Mouse (Mus musculus) neural tube, embryonic 14.5 days (tissue): Measurements from ENCODE around the gene Prim2. TPM values are rescaled to one million over a fixed set of nuclear protein-coding genes. Genes with fewer than 3 reads are reported as not detected.

Experiments
- ATAC-seq: fragments of 200-750 bp; cut with Nextera tagmentation; 2 replicates; pipeline ENCODE4 v1.8.0; 2017; ENCODE audit warnings: low read depth, mild to moderate bottlenecking, moderate TSS enrichment, moderate library complexity
- H3K27ac ChIP-seq: fragments of 300-500 bp; sonication (generic); 2 replicates; pipeline ENCODE4 v1.5.1; 2014; ENCODE audit warnings: low read depth, mild to moderate bottlenecking, control low read depth, low read length, moderate library complexity, mixed read lengths
- H3K27me3 ChIP-seq: fragments of 300-500 bp; sonication (generic); 2 replicates; pipeline ENCODE4 v1.6.1; 2014; ENCODE audit warnings: low read length; ENCODE audit not compliant: control insufficient read depth, insufficient read depth
- H3K36me3 ChIP-seq: fragments of 300-500 bp; sonication (generic); 2 replicates; pipeline ENCODE4 v1.6.1; 2014; ENCODE audit warnings: low read length, mixed read lengths; ENCODE audit not compliant: control insufficient read depth, insufficient read depth
- H3K4me1 ChIP-seq: fragments of 300-500 bp; sonication (generic); 2 replicates; pipeline ENCODE4 v1.6.1; 2014; ENCODE audit warnings: low read length; ENCODE audit not compliant: control insufficient read depth, insufficient read depth
- H3K4me2 ChIP-seq: fragments of 300-500 bp; sonication (generic); 2 replicates; pipeline ENCODE4 v1.6.1; 2014; ENCODE audit warnings: mild to moderate bottlenecking, low read depth, low read length, control low read depth
- H3K4me3 ChIP-seq: fragments of 300-500 bp; sonication (generic); 2 replicates; pipeline ENCODE4 v1.5.1; 2014; ENCODE audit warnings: low read depth, low read length, control low read depth, mixed read lengths
- H3K9ac ChIP-seq: fragments of 300-500 bp; sonication (generic); replicated peaks from 2 replicates; pipeline ENCODE4 v1.6.1; 2014; ENCODE audit warnings: low read depth, mild to moderate bottlenecking, control low read depth, low read length, mixed read lengths
- H3K9me3 ChIP-seq: fragments of 300-500 bp; sonication (generic); 2 replicates; pipeline ENCODE4 v1.6.1; 2016; ENCODE audit warnings: low read length; ENCODE audit not compliant: control insufficient read depth
- WGBS: fragments of 180-500 bp; shearing (Covaris S2); extraction: QIAGEN DNeasy Blood & Tissue Kit; methylation state at CpG from one replicate; pipeline ENCODE4 v1.1.7; 2014; 5-methylcytosine and 5-hydroxymethylcytosine counted together
- polyA plus RNA-seq: library from polyadenylated mRNA; unstranded; fragments of >200 nt; fragmentation: Nextera tagmentation; extraction: Ambion mirVana; gene quantifications from 2 replicates; pipeline ENCODE4 v1.2.1, GENCODE M21; 2014

Prim2 gene
- polyA plus RNA-seq, 1 experiment from 2014 or later = 20.7 TPM

- Histone ChIP-seq H3K4me1 (no peaks in the 10 kb centered on the region), H3K36me3 (no peaks in the 10 kb centered on the region), H3K4me2 (no peak overlapping the region), H3K27ac (no peak overlapping the region), H3K27me3 (no peaks in the 10 kb centered on the region), H3K9ac (no peak overlapping the region), H3K4me3 (no peak overlapping the region), H3K9me3 (no peaks in the 10 kb centered on the region)
- WGBS = 82% methylated on average over 6 of the region's 6 CpGs
- no peak for ATAC-seq
Measured at GRCm38 (mm10) chr1:33564032-33564431, 105.6 kb downstream of the Prim2 start.

GRCm38 (mm10) chr1:33563611-33564010, 106.0 kb downstream of the Prim2 start:
- no peaks in the 10 kb centered on the region for H3K4me1 ChIP-seq
- 93% methylated on average over 3 of the region's 3 CpGs for WGBS
- H3K9me3 ChIP-seq = no peaks in the 10 kb centered on the region
- H3K27ac ChIP-seq = no peak overlapping the region
- H3K27me3 ChIP-seq = no peaks in the 10 kb centered on the region
- no peak overlapping the region for H3K4me2 ChIP-seq
- ATAC-seq = no peak
- no peak overlapping the region for H3K9ac ChIP-seq
- no peaks in the 10 kb centered on the region for H3K36me3 ChIP-seq
- H3K4me3 ChIP-seq = no peak overlapping the region

DNA sequence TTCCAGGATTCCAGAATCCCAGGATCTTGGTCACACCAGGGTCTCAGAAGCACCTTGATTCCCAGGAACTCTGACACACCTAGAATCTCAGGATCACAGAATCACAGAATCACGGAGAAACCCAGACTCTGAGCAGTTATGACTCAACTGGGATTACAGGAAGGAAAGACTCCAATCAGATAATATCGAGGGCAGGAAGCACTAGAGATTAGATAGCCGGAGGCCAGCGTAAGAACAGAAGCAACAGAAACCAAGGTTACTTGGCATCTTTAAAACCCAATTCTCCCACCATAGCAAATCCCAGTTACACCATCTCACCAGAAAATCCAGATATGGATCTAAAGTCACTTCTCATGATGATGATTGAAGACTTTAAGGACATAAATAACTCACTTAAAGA, 113.0 kb downstream of the Prim2 start:
- H3K9me3 ChIP-seq = no peaks in the 10 kb centered on the region
- H3K4me1 ChIP-seq = no peaks in the 10 kb centered on the region
- no peak overlapping the region for H3K4me3 ChIP-seq
- WGBS = 91% methylated on average over 4 of the region's 4 CpGs
- H3K4me2 ChIP-seq = no peak overlapping the region
- H3K27ac ChIP-seq = no peak overlapping the region
- ATAC-seq = no peak
- no peaks in the 10 kb centered on the region for H3K27me3 ChIP-seq
- no peaks in the 10 kb centered on the region for H3K36me3 ChIP-seq
- no peak overlapping the region for H3K9ac ChIP-seq

GRCm38 (mm10) chr1:33555626-33556025, 114.0 kb downstream of the Prim2 start:
- Histone ChIP-seq H3K4me3 (no peak overlapping the region), H3K4me1 (no peaks in the 10 kb centered on the region), H3K36me3 (no peaks in the 10 kb centered on the region), H3K27me3 (no peaks in the 10 kb centered on the region), H3K4me2 (no peak overlapping the region), H3K9me3 (no peaks in the 10 kb centered on the region), H3K9ac (no peak overlapping the region), H3K27ac (no peak overlapping the region)
- WGBS = 53% methylated on average over 2 of the region's 2 CpGs
- ATAC-seq = no peak

GRCm38 (mm10) chr1:33551350-33551749, 118.2 kb downstream of the Prim2 start:
- H3K9ac ChIP-seq = no peak overlapping the region
- no peaks in the 10 kb centered on the region for H3K4me1 ChIP-seq
- H3K9me3 ChIP-seq = no peaks in the 10 kb centered on the region
- no peaks in the 10 kb centered on the region for H3K36me3 ChIP-seq
- H3K27ac ChIP-seq = no peak overlapping the region
- H3K4me2 ChIP-seq = no peak overlapping the region
- no peaks in the 10 kb centered on the region for H3K27me3 ChIP-seq
- 94% methylated on average over 9 of the region's 9 CpGs for WGBS
- no peak overlapping the region for H3K4me3 ChIP-seq
- ATAC-seq = no peak

GRCm38 (mm10) chr1:33541708-33542107, 127.9 kb downstream of the Prim2 start:
- H3K9ac ChIP-seq = no peak overlapping the region
- no peak overlapping the region for H3K27ac ChIP-seq
- H3K4me2 ChIP-seq = no peak overlapping the region
- WGBS = 95% methylated on average over 7 of the region's 7 CpGs
- no peak overlapping the region for H3K4me3 ChIP-seq
- no peaks in the 10 kb centered on the region for H3K9me3 ChIP-seq
- H3K36me3 ChIP-seq = no peaks in the 10 kb centered on the region
- no peak for ATAC-seq
- no peaks in the 10 kb centered on the region for H3K27me3 ChIP-seq
- H3K4me1 ChIP-seq = no peaks in the 10 kb centered on the region

- H3K4me3 ChIP-seq = no peak overlapping the region
- no peaks in the 10 kb centered on the region for H3K4me1 ChIP-seq
- no peak overlapping the region for H3K4me2 ChIP-seq
- no peak overlapping the region for H3K27ac ChIP-seq
- H3K27me3 ChIP-seq = no peaks in the 10 kb centered on the region
- no peak overlapping the region for H3K9ac ChIP-seq
- no peaks in the 10 kb centered on the region for H3K36me3 ChIP-seq
- H3K9me3 ChIP-seq = no peaks in the 10 kb centered on the region
- ATAC-seq = no peak
Measured at GRCm38 (mm10) chr1:33537948-33538347, 131.6 kb downstream of the Prim2 start.

- Histone ChIP-seq H3K27me3 (no peaks in the 10 kb centered on the region), H3K4me2 (no peak overlapping the region), H3K4me3 (no peak overlapping the region), H3K27ac (no peak overlapping the region), H3K9me3 (no peaks in the 10 kb centered on the region), H3K9ac (no peak overlapping the region), H3K4me1 (0 out of 2 replicates have a peak, but pooled peaks cover under 1% of the 10 kb centered on the region), H3K36me3 (no peaks in the 10 kb centered on the region)
- no peak for ATAC-seq
- WGBS = 97% methylated on average over 4 of the region's 4 CpGs
Measured at GRCm38 (mm10) chr1:33536272-33537004, 133.2 kb downstream of the Prim2 start.

- ATAC-seq = no peak
- Histone ChIP-seq H3K4me3 (no peak overlapping the region), H3K9ac (no peak overlapping the region), H3K4me1 (0 out of 2 replicates have a peak, but pooled peaks cover 6% of the 10 kb centered on the region), H3K9me3 (no peaks in the 10 kb centered on the region), H3K27me3 (no peaks in the 10 kb centered on the region), H3K4me2 (no peak overlapping the region), H3K36me3 (no peaks in the 10 kb centered on the region), H3K27ac (no peak overlapping the region)
- WGBS = 98% methylated on average over 2 of the region's 2 CpGs
Measured at GRCm38 (mm10) chr1:33535140-33535686, 134.4 kb downstream of the Prim2 start.
